Mouse (Mus musculus) hindbrain, embryonic 10.5 days (tissue): ENCODE measurements around the gene Morf4l2. TPM values are rescaled to one million over a fixed set of nuclear protein-coding genes. Genes with fewer than 3 reads are reported as not detected.

ENCODE experiments used
- polyA plus RNA-seq: library from polyadenylated mRNA; unstranded; fragments of >200 nt; fragmentation: Nextera tagmentation; extraction: Ambion mirVana; gene quantifications from 2 replicates; pipeline ENCODE4 v1.2.1, GENCODE M21; 2016

Gene Morf4l2
- polyA plus RNA-seq, 1 experiment from 2014 or later: 514 TPM

Other genes with a start within 250 kb of the Morf4l2 start
- not detected in 2 replicates for gene Kir3dl1, start 225.7 kb downstream of the Morf4l2 start, polyA plus RNA-seq
- not detected in 2 replicates for gene Kir3dl2, start 199.6 kb downstream of the Morf4l2 start, polyA plus RNA-seq
- gene Tceal3, start 152.8 kb downstream of the Morf4l2 start, polyA plus RNA-seq: 8.3 and 12.2 TPM in 2 replicates
- gene Tceal1, start 35.7 kb downstream of the Morf4l2 start, polyA plus RNA-seq: 7.2 and 9.0 TPM in 2 replicates
- gene Glra4, start 36.5 kb upstream of the Morf4l2 start, polyA plus RNA-seq: 0.14 TPM in 1 of 2 replicates, not detected in the other
- gene Plp1, start 79.0 kb upstream of the Morf4l2 start, polyA plus RNA-seq: 12.8 and 23.7 TPM in 2 replicates
- gene Rab9b, start 125.1 kb upstream of the Morf4l2 start, polyA plus RNA-seq: 1.2 and 2.5 TPM in 2 replicates
- not detected in 2 replicates for gene H2bfm, start 183.6 kb upstream of the Morf4l2 start, polyA plus RNA-seq
- 45.2 and 53.5 TPM in 2 replicates for gene Tmsb15b2, start 231.8 kb upstream of the Morf4l2 start, polyA plus RNA-seq
- 4.7 and 5.7 TPM in 2 replicates for gene Tmsb15l, start 233.2 kb upstream of the Morf4l2 start, polyA plus RNA-seq
- 21.5 and 22.3 TPM in 2 replicates for gene Tmsb15b1, start 233.2 kb upstream of the Morf4l2 start, polyA plus RNA-seq
- 52.4 and 66.5 TPM in 2 replicates for gene Zcchc18, start 249.5 kb upstream of the Morf4l2 start, polyA plus RNA-seq